Comparison of ENCODE assay signal across 8 mouse cellular contexts in the genomic region with DNA sequence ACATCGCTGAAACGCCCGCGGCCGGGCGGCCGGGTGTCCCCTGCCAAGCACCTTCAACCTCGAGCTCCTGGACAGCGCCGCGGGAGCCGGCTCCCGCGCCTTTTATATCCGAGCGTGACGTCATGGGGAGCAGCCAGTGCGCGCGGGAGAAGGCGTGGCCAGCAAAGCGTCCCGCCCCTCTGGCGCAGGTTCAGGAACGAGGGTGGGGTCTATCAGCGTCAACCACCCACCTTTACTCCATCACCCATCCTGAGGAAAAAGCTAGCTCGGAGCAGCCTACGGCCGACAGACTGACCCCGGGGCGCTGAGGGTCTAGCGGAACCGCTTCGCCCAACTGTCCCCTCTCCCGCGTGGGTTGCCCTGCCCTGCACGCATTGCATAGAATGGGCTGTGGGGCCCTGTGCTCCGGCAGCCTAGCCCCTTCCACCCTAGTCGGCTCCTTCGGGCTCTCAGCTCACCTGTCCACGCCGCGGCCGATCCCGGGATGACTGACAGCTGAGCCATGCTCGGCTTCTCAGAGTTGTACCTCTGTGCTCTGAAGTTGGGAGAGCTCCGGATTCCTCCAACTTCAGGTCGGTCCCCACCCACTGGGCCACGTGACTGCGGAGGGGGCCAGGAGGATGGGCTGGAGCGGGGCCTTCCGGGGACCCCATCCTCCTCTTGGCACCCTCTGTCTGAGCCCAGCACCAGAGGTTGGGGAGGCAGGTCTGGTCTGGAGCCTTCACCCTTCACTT. TPM values are rescaled to one million over a fixed set of nuclear protein-coding genes. Genes with fewer than 3 reads are reported as not detected.
A peak's percentile ranks its signal among the peaks of the same experiment; 100 is the strongest.
DNase-seq lines count a peak whose midpoint lies in the region; ATAC-seq and TF ChIP-seq lines count a peak whose summit lies in the region.

Gene Nrip3, minus strand, starts transcription at position 556 of the 734 bp plus-strand sequence.

- H3K36me3 ChIP-seq in G1E (replicated peaks) = no peaks in the 10 kb centered on the region
- H3K36me3 ChIP-seq in forebrain, embryonic 15.5 days = no peaks in the 10 kb centered on the region
- no peaks in the 10 kb centered on the region for H3K36me3 ChIP-seq in liver, postnatal 0 days (replicated peaks; ENCODE audit: insufficient read depth, low read length)
- H3K36me3 ChIP-seq in neural tube, embryonic 15.5 days = no peaks in the 10 kb centered on the region

- under 1% methylated on average over 52 of the region's 52 CpGs for WGBS in forebrain, embryonic 15.5 days
- 2% methylated on average over 52 of the region's 52 CpGs for WGBS in large intestine, adult 2 months
- 3% methylated on average over 52 of the region's 52 CpGs for WGBS in liver, postnatal 0 days (ENCODE audit: insufficient replicate concordance)
- 2% methylated on average over 52 of the region's 52 CpGs for WGBS in neural tube, embryonic 15.5 days

- no peak for TF ChIP-seq EP300 in liver, postnatal 0 days (IDR thresholded peaks at IDR 0.05; ENCODE audit: low read depth)

- peaks cover 18% of the 10 kb centered on the region for H3K4me1 ChIP-seq in G1E (ENCODE audit: insufficient read depth, low read depth, low read length)
- peaks cover 26% of the 10 kb centered on the region for H3K4me1 ChIP-seq in forebrain, embryonic 15.5 days
- H3K4me1 ChIP-seq in liver, postnatal 0 days (ENCODE audit: insufficient read depth) = peaks cover 12% of the 10 kb centered on the region
- H3K4me1 ChIP-seq in neural tube, embryonic 15.5 days = peaks cover 18% of the 10 kb centered on the region

- H3K9me3 ChIP-seq in G1E (replicated peaks) = peaks cover 9% of the 10 kb centered on the region
- H3K9me3 ChIP-seq in forebrain, embryonic 15.5 days = no peaks in the 10 kb centered on the region
- no peaks in the 10 kb centered on the region for H3K9me3 ChIP-seq in liver, postnatal 0 days (ENCODE audit: low read length)
- H3K9me3 ChIP-seq in neural tube, embryonic 15.5 days (replicated peaks) = no peaks in the 10 kb centered on the region

- intact Hi-C loops in heart, postnatal 25 days (cut with DNase I) = no loop called here

- peaks cover 16% of the 10 kb centered on the region for H3K27me3 ChIP-seq in G1E (ENCODE audit: insufficient read depth, low read length)
- peaks cover 37% of the 10 kb centered on the region for H3K27me3 ChIP-seq in forebrain, embryonic 15.5 days
- H3K27me3 ChIP-seq in liver, postnatal 0 days (ENCODE audit: insufficient read depth, low read length) = peaks cover 48% of the 10 kb centered on the region
- H3K27me3 ChIP-seq in neural tube, embryonic 15.5 days (replicated peaks) = peaks cover 33% of the 10 kb centered on the region

- no peak for DNase-seq in G1E (ENCODE audit: low spot score)
- DNase-seq in cerebellum, adult 11-12 months = peak; percentile 77
- DNase-seq in heart, postnatal 25 days (ENCODE audit: low spot score) = peak; percentile 9
- peak; percentile 29 for DNase-seq in large intestine, adult 2 months (ENCODE audit: low read depth, low spot score)
- peak; percentile 83 for DNase-seq in liver, postnatal 0 days
- DNase-seq in thymus, postnatal 0 days (ENCODE audit: low spot score) = peak; percentile 56

- peak within 1 kb of the TSS; percentile 48 for H3K9ac ChIP-seq in forebrain, embryonic 15.5 days (replicated peaks)
- H3K9ac ChIP-seq in liver, postnatal 0 days (replicated peaks) = 0 out of 2 replicates have a peak within 1 kb of the TSS, but pooled peaks have one; percentile 6
- H3K9ac ChIP-seq in neural tube, embryonic 15.5 days (replicated peaks) = peak within 1 kb of the TSS; percentile 53

- no peak for TF ChIP-seq CTCF in G1E (IDR thresholded peaks at IDR 0.05; ENCODE audit: low read depth, low read length)
- TF ChIP-seq CTCF in liver, postnatal 0 days (IDR thresholded peaks at IDR 0.05; ENCODE audit: low read depth) = no peak

- no peak within 1 kb of the TSS for H3K27ac ChIP-seq in forebrain, embryonic 15.5 days (replicated peaks)
- no peak within 1 kb of the TSS for H3K27ac ChIP-seq in liver, postnatal 0 days (ENCODE audit: low read depth)
- no peak within 1 kb of the TSS for H3K27ac ChIP-seq in neural tube, embryonic 15.5 days (replicated peaks)

- H3K4me3 ChIP-seq in G1E (ENCODE audit: low read depth, low read length) = peak within 1 kb of the TSS; percentile 65; the same call in 1 of the 2 replicates
- peak within 1 kb of the TSS; percentile 58 for H3K4me3 ChIP-seq in forebrain, embryonic 15.5 days
- peak within 1 kb of the TSS; percentile 44 for H3K4me3 ChIP-seq in liver, postnatal 0 days (ENCODE audit: low read depth, low read length)
- peak within 1 kb of the TSS; percentile 66 for H3K4me3 ChIP-seq in neural tube, embryonic 15.5 days (replicated peaks)

- peak within 1 kb of the TSS; percentile 98 for H3K4me2 ChIP-seq in forebrain, embryonic 15.5 days (replicated peaks)
- peak within 1 kb of the TSS; percentile 74 for H3K4me2 ChIP-seq in liver, postnatal 0 days (ENCODE audit: low read depth, low read length)
- peak within 1 kb of the TSS; percentile 99 for H3K4me2 ChIP-seq in neural tube, embryonic 15.5 days

- no peak for ATAC-seq in G1E (ENCODE audit: extremely low read depth, insufficient number of reproducible peaks, low FRiP score, poor library complexity, severe bottlenecking)
- peak; percentile 88 for ATAC-seq in forebrain, embryonic 15.5 days (replicated peaks)
- ATAC-seq in liver, postnatal 0 days = peak; percentile 84
- ATAC-seq in neural tube, embryonic 15.5 days (ENCODE audit: low FRiP score) = peak; percentile 91

RNA-seq across cellular contexts. Expression of gene Nrip3, which starts in this region (rescaled TPM):
- total RNA-seq in G1E (2014; fragmentation: Nextera tagmentation) (not detected in 2 replicates), G1E (2017) (0.52 and 0.55 TPM in 2 replicates)
- not detected in 2 replicates for polyA plus RNA-seq in G1E (2012)
- polyA plus RNA-seq in forebrain, embryonic 15.5 days (2015; fragmentation: Nextera tagmentation; extraction: Ambion mirVana) = 6.1 and 6.4 TPM in 2 replicates
- under 1 TPM; 0.39 to 0.45 TPM for total RNA-seq in heart, postnatal 25 days (2021)
- polyA plus RNA-seq in large intestine, adult 2 months (2012; rRNA removed) = 0.22 and 0.27 TPM in 2 replicates
- polyA plus RNA-seq in liver, postnatal 0 days (2015; fragmentation: Nextera tagmentation; extraction: Ambion mirVana) = 0.14 and 0.28 TPM in 2 replicates
- 12.7 and 14.1 TPM in 2 replicates for polyA plus RNA-seq in neural tube, embryonic 15.5 days (2015; fragmentation: Nextera tagmentation; extraction: Ambion mirVana)
- 0.15 and 0.30 TPM in 2 replicates for polyA plus RNA-seq in thymus, postnatal 0 days (2015; fragmentation: Nextera tagmentation; extraction: Ambion mirVana)

Comparison
In these comparisons a context has a peak if more than half of its experiments do, and no peak if none do; other contexts are left out.
1. Peak in DNase-seq in heart, postnatal 25 days; RNA of the gene not detected or under 1 TPM.
2. Peak in DNase-seq in large intestine, adult 2 months; RNA of the gene not detected or under 1 TPM.
3. Peak in DNase-seq, ATAC-seq, H3K4me3 ChIP-seq, H3K9ac ChIP-seq and H3K4me2 ChIP-seq in liver, postnatal 0 days; RNA of the gene not detected or under 1 TPM.
4. Peak in DNase-seq in thymus, postnatal 0 days; RNA of the gene not detected or under 1 TPM.